Mouse (Mus musculus) liver, embryonic 14.5 days (tissue): ENCODE data around the gene St6galnac5.

ENCODE experiments used
- CTCF ChIP-seq: IDR thresholded peaks from 2 replicates; pipeline ENCODE4 v1.5.1; 2016; ENCODE audit warnings: antibody characterized with exemption, low read depth, control low read depth
- EP300 ChIP-seq: IDR thresholded peaks from 2 replicates; pipeline ENCODE4 v1.6.1; 2016; ENCODE audit warnings: antibody characterized with exemption, low read depth

- TF ChIP-seq EP300, result no peak
- no peak for TF ChIP-seq CTCF
Measured at GRCm38 (mm10) chr3:152949233-152949777, 32.7 kb downstream of the St6galnac5 start.
